Mouse (Mus musculus) spleen, adult 18-20 months (tissue): ENCODE results near the gene P2ry6.
A peak's percentile ranks its signal among the peaks of the same experiment; 100 is the strongest.

ENCODE experiments used
- DNase-seq, 2 experiments: peaks; one replicate each; pipeline ENCODE4 v3.0.0; 2022; ENCODE audit warnings: mixed read lengths in 2 of 2

The P2ry6 gene

DNA sequence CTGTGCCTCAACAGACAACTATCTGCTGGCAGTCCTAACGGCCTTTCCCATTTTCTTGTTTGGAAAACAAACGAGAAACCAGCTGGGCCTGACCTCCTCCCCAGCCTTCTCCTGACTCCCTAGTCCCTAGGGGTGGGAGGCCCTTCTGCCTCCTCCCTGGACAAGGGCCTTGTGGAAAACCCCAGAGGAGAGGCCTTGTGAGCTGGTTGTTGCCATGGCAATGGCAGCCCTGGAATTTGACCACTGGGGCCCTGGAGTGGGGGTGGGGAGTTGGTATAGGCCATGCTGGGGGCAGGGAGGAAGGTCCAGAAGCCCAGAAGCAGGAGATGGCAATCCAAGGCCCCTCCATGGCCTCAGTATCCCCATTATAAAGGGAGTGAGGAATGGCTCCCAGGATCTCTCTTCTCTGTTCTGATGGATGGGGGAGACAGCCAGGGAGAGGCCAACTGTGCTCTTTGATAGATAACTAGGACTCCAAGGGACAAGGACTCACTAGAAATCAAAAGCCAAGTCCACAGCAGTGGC, 63.1 kb downstream of the P2ry6 start:
- DNase-seq: no peak

DNA sequence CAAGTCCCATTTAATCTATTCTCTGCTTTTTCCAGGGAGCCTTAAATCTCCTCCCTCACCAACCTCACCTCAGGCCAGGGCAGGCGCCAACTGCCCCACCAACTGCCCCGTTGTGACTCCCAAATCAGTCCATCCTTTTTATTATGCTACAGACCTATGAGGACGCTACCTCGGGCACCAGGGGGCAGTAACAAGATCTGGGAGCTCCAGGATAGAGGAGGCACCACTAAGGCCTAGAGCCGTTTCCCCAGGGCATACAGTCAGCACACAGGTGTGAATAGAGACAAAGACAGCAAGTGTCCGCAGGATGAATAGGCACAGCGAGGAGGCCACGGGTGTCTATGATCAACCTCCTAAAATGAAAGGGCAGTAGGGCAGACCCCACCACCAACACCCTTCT, 65.9 kb downstream of the P2ry6 start:
- peak in 1 of 2 experiments; percentile 37 for DNase-seq

DNA sequence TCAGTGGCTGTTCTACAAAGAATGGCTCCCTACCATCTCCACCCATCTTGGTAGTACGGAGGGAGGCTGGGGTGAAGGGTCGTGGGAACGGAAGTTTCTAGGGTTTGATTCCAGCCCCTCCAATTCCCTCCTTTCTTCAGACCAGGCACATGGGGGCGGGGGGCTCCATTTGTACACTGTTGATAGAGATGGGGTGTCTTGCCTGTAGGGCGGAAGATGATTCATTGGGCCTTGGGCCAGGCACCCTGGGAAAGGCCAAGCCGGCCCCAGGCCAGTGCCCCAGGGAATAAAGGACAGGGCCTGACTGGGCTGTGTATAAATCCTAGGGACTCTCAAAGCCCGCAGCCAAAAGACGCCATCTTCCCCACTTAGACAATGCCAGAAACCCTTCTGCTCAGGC, 66.4 kb downstream of the P2ry6 start:
- no peak for DNase-seq

DNA sequence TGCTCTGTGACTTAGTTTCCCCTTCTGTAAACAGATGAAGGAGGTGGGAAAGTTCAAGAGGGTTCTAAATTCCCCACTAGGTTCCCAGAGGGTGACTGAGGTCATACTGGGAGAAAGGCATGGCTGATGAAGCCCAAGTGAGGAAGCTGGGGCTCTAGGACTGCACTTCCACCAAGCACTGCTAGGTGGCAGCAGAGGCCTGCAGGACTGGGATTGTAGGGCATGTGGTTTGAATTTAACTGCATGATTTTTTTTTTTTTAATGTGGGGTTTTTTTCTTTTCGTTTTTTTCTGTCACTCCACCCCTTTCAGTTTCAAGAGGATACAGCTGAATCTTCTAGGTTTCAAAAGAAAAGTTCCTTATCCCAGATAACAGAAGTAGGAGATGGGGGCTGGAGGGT, 67.2 kb downstream of the P2ry6 start:
- peak; percentile 55 to 79 for DNase-seq

DNA sequence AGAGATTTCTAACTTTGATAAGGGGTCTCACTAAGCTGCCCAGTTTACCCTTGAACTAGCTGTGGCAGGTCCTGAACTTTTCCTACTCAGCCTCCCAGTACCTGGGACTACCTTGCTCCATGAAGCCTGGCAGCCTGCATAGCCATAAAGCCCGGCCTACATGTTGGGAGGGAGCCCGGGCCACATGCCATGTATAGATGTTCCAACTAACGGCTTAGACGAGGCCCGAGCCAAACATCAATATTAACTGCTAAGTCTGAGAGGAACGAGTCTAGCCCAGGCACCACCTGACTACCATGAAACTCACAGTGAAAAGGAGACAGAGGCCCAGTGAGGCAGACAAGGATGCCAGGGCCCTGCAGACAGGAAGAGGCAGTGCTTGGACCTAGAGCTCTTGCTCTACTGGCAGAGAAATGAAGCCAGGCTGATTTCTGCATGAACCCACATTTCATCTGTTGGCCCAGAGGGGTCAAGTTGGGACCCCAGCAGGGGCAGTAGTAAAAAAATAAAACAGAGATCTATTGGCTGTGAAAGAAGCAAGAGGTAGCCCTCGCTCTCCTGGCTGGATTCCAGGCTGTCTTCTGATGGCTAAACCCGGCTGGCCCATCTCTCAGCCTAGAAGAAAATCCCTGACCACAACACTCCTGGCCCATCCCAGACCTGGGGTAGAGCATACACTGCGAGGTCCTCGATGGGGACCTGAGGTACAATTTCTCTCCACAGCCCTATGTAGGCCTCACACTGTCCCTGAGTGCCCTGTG, 68.2 kb downstream of the P2ry6 start:
- no peak for DNase-seq

DNA sequence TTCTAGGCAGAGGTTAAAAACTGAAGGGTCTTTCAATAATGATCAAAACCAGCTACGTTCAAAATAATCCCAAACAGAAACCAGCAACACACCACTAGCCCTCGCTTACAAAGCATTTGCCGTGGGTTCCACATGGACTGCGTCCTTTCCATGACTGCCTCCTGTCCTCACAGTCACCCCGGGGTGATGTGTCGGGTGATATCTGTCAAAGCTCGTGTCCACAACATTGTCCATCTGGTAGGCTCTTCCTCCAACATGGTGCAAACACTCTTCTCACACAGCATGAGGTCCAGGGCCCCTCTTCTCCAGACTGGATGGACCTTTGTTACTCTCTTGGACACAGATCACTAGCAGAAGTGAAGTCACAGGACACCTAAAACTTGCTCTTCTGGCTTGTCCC, 69.4 kb downstream of the P2ry6 start:
- DNase-seq: no peak

DNA sequence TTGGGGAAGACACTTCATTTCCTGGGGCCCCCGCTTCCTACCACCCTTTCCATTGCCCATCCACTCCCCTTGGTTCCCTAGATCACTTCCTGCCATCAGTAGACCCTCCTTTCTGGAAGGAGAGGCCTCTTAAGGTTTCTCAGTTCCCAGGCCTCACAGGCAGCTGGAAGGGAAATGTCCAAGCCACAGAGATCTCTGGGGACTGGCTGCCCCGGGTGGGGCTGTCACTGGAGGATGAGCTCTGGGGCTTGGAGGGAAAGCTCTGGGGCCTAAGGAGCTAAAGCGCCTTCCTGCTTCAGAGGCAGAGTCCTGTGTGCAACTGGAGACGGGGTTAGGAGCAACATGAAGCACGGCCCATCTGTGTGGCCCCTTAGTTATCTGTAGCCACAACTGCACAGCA, 69.8 kb downstream of the P2ry6 start:
- no peak for DNase-seq

DNA sequence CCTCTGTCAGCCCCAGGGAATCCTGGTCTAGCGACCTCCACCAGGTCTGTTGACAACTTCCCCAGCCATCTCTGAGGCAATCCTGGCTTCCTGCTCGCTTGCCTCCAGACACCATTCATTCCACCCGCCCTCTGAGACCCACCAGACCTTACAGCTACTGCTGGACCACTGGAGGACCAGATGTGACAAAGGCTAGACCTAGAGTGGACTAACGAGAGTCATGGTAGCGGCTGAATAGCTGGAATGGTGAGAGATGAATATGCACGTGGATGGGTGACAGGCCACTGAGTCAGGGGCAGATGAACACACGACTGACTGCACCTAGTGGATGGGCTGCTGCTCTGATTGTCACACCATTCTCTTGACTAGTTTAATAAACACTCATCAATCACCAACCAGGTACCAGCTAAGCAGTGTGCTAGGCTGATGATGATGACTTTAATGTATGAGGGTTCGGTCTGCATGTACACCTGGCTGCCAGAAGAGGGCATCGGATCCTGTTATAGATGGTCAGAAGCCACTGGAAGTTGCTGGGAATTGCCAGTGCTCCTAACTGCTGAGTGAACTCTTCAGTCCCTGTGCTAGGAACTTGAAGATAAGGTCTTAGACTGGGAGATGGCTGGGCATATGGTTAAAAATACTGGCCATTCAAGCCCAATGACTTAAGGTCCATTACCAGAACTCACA, 71.9 kb downstream of the P2ry6 start:
- DNase-seq: no peak

DNA sequence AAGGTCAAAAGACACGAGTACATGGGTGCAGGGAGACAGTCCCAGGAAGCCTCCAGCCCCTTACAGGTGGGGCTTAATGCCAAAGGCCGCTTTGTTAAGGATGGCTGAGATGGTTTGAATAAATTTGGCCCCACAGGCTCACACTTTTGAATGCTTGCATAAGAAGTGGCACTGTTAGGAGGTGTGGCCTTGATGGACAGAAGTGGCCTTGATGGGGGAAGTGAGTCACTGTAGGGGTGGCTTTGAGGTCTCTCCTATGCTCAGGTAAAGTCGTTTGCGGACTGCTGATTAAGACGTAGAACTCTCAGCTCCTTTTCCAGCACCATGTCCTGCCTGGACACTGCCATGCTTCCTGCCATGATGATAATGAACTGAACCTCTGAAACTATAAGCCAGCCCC, 76.6 kb downstream of the P2ry6 start:
- no peak for DNase-seq

DNA sequence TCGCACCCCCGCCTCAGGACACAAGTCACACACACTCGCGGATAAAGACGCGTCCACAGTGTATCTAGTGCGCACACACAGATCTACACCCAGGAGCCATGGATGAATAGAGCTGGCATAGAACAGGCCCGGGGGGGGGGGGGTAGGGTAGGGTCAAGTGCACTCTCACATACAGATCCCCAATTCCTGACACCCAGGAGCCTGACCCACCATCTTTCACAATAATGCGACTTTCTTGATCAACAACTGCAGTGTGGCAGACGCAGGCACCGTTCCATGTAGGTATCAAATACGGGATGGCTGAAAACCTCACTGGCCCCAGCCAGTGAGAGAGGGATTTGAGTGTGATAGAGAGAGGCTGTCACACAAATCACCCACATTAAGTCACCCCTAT, 79.6 kb downstream of the P2ry6 start:
- DNase-seq: no peak

DNA sequence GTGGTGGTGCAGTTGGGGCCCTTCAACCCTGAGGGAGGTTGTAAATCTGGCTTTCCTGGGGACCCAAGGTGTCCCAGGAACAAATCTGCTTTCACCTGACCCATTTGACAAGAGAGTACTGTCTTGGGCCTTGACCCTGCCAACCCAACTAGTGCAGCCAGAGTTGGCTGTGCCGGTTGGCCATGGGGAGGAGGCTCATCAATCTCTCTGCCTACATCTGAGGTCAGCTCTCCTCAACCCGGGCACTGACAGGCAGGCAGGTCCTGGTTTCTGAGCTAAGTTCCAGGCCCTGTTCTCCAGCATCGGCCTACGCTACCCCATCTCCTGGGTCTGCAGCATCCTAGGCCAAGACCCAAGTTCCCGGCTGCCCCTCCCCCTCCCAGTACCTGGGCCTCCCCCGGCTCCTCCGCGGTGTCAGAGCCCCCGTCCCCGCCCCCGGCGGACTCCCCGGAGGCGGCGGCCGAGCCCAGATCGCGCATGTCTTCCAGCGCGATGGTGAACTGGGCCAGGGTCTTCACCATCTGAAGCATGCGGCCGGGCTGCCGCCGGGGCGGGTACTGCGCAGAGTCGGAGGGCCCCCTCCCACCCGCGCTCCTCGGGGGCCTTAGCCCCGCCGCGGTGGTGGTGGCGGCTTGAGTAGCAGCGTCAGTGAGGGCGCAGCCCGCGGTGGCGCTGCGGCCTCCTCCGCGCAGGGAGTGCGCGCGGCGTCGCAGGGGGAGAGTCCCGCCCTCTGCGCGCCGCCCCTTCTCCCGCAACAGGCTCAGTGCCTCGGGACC, 80.2 kb downstream of the P2ry6 start:
- no peak for DNase-seq

DNA sequence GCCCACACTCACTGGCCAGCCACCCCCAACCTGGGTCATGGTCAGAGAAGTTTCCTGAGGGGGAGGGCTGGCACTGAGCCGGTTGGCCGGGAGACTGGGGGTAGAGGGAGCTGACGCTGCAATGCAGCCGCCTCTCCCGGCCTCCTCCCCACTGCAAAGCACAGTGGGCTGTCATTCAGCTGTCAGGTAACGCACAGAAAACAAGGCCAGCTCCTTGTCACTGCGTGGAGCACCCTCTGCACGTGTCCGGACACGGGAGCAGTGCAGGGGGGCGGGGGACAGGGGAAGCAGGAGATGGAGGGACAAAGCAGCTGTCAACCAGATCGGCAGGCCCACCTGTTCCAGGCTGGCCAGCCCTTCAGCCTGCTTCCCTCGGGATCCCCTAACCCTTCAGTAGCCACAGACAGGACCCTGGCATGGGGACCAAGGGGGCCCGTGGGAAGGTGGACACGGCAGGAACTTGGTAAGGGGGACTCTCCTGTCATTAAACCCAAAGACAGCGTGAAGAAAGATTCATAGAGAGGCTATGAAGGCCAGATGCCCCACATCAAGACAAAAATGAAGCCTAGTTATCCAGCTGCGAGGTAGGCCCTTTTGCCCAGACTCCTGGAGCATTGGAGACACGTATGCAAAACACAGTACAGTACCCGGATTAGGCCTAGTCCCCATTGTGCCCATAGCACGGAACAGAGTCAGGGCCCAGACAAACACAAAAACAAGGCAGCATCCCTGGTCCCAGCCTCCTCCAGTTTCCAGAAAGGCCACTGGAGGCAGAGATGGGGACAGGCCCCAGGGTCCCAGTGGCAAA, 81.0 kb downstream of the P2ry6 start:
- no peak for DNase-seq
